Mouse (Mus musculus): ENCODE data around the gene 2300002M23Rik. TPM values are rescaled to one million over a fixed set of nuclear protein-coding genes. Genes with fewer than 3 reads are reported as not detected.

Gene 2300002M23Rik
- polyA plus RNA-seq, 1 experiment from 2014 or later, result not detected

DNA sequence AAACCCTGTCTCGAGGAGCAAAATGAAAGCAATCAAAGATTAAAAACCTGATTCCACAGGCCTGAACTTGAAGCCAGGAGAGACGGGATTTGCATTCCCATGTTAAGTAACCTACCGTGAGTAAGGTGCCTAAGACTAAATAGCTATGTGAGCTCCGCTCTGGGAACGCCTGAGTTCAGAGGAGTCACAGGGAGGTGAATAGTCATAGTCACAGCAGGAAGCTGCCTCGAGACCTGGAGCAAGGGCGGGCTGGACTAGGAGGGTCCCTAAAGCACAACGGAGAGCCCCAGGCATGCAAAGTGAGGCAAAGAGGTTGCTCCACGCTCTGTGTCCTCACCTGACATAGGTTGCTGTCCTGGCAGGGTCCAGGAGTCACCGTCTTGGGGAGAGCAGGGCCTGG lies 27.7 kb upstream of the 2300002M23Rik start:
- no peak for ATAC-seq
- Histone ChIP-seq H3K4me1 (ENCODE audit: control insufficient read depth, insufficient read depth, low read length) (0 out of 2 replicates have a peak, but pooled peaks cover 2% of the 10 kb centered on the region), H3K27ac (ENCODE audit: low read depth, low read length) (no peak overlapping the region), H3K27me3 (replicated peaks; ENCODE audit: control insufficient read depth, insufficient read depth, low read length) (no peaks in the 10 kb centered on the region), H3K9me3 (replicated peaks; ENCODE audit: control insufficient read depth, low read length) (no peaks in the 10 kb centered on the region), H3K4me3 (ENCODE audit: low read depth, low read length) (no peak overlapping the region), H3K4me2 (ENCODE audit: low read length) (no peak overlapping the region), H3K36me3 (ENCODE audit: control insufficient read depth, insufficient read depth, low read length) (no peaks in the 10 kb centered on the region), H3K9ac (ENCODE audit: low read length) (no peak overlapping the region)
- WGBS, result 57% methylated on average over 10 of the region's 10 CpGs
- no peak for DNase-seq (ENCODE audit: low spot score)

DNA sequence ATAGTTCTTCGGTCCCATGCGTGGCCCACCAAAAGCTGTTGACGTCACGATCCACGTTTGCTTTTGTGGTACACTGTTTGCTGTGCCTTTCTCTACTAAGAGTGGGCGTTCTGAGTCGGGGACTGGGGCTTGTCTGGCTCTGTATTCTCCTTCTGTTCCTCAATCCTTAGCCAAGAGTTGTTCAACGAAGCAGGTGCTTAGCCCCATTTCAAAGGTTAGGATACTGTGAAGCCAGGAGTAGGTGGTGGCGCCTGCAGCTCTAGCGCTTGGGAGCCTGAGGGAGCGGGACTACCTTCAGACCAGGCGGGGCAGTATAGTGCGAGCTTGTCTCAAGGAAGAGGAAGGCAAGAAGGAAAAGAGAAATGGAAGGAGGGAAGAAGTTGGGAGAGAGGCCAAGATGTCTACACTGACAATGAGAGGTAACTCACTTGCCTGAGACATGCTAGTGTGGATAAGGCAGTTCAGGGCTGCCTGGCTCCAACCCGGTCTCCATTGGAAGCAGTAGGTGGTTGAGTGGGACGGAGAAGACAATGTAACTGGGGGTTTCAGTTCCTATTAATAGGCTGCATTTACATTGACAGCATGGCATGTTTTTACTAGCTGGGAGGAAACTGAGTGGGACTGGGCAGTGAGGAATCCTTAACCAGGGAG lies 24.4 kb upstream of the 2300002M23Rik start:
- H3K27ac ChIP-seq (ENCODE audit: low read depth, low read length), result no peak overlapping the region

DNA sequence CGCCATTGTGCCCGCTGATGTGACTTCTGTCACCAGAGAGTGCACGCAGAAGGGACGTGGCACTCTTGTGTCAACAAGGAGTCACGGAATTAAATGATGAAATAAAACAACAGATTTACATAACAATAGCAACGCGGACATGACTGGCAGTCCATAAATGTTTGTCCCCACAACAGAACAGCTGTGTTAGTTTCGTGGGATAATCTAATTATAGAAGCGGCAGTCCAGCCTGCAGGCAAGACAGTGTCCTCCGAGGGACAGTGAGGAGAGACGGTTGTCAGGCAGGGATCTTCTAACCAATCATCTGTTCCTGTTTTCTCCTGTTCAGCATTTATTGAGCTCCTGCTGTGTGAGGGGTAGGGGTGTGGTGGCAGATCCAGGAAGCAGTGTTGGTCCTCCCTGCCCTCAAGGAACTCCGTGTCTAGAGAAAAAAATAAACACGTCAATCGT lies 23.8 kb upstream of the 2300002M23Rik start:
- H3K27ac ChIP-seq (ENCODE audit: low read depth, low read length), result no peak overlapping the region
- no peak overlapping the region for H3K9ac ChIP-seq (ENCODE audit: low read length)
- ATAC-seq (no peak), DNase-seq (ENCODE audit: low spot score) (no peak)
- no peak overlapping the region for H3K4me3 ChIP-seq (ENCODE audit: low read depth, low read length)
- H3K9me3 ChIP-seq (replicated peaks; ENCODE audit: control insufficient read depth, low read length), result no peaks in the 10 kb centered on the region
- H3K27me3 ChIP-seq (replicated peaks; ENCODE audit: control insufficient read depth, insufficient read depth, low read length), result no peaks in the 10 kb centered on the region
- WGBS, result 43% methylated on average over 14 of the region's 14 CpGs
- H3K4me2 ChIP-seq (ENCODE audit: low read length), result no peak overlapping the region
- 0 out of 2 replicates have a peak, but pooled peaks cover 2% of the 10 kb centered on the region for H3K4me1 ChIP-seq (ENCODE audit: control insufficient read depth, insufficient read depth, low read length)
- H3K36me3 ChIP-seq (ENCODE audit: control insufficient read depth, insufficient read depth, low read length), result no peaks in the 10 kb centered on the region

More for the DNA sequence above, 24.4 kb upstream of the 2300002M23Rik start:
- WGBS, result 77% methylated on average over 15 of the region's 15 CpGs
- Histone ChIP-seq H3K4me2 (ENCODE audit: low read length) (no peak overlapping the region), H3K4me1 (ENCODE audit: control insufficient read depth, insufficient read depth, low read length) (0 out of 2 replicates have a peak, but pooled peaks cover 2% of the 10 kb centered on the region), H3K4me3 (ENCODE audit: low read depth, low read length) (no peak overlapping the region), H3K27me3 (replicated peaks; ENCODE audit: control insufficient read depth, insufficient read depth, low read length) (no peaks in the 10 kb centered on the region), H3K9ac (ENCODE audit: low read length) (no peak overlapping the region), H3K36me3 (ENCODE audit: control insufficient read depth, insufficient read depth, low read length) (no peaks in the 10 kb centered on the region), H3K9me3 (replicated peaks; ENCODE audit: control insufficient read depth, low read length) (no peaks in the 10 kb centered on the region)
- DNase-seq (ENCODE audit: low spot score) (no peak), ATAC-seq (no peak)

DNA sequence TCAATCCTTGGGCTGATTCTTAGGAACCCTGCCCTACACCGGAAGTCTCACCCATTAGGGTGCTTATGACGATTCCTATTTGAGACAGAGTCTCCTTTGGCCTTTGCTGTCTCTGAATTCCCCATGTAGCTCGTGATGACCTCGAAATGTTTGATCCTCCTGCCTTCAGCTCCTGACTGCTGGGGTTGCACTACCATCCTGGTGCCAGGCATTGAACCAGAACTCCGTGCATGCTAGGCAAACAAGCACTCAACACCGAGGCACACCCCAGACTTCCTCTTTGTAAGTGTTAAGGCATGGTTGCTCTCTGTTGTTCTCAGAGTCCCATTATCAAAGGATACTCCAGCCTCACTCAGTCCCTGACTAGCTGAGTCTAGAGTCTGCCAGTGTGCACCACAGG lies 23.2 kb upstream of the 2300002M23Rik start:
- H3K27ac ChIP-seq (ENCODE audit: low read depth, low read length), result no peak overlapping the region

DNA sequence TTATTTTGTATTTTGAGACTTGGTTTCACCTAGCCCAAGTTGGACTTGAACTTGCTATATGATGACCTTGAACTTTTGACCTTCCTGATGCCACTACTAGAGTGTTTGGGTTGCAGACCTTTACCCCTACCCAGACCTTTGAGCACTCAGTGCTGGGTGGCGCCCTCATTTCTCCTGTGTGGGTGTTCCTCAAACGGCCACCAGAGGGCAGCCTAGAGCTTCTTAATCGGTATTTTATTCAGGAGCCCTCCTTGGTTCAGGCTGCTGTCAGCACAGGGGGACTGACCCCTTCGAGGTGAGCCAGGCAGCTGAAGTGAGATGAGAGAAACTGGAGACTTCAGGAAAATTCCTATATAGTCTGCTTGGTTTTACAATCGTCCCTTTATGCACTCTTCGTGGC lies 22.6 kb upstream of the 2300002M23Rik start:
- H3K4me2 ChIP-seq (ENCODE audit: low read length), result no peak overlapping the region
- no peak overlapping the region for H3K9ac ChIP-seq (ENCODE audit: low read length)
- peak; percentile 62 for DNase-seq (ENCODE audit: low spot score)
- peak; percentile 46; the same call in 1 of the 2 replicates for ATAC-seq
- H3K36me3 ChIP-seq (ENCODE audit: control insufficient read depth, insufficient read depth, low read length), result no peaks in the 10 kb centered on the region
- H3K9me3 ChIP-seq (replicated peaks; ENCODE audit: control insufficient read depth, low read length), result no peaks in the 10 kb centered on the region
- H3K27me3 ChIP-seq (replicated peaks; ENCODE audit: control insufficient read depth, insufficient read depth, low read length), result no peaks in the 10 kb centered on the region
- H3K4me1 ChIP-seq (ENCODE audit: control insufficient read depth, insufficient read depth, low read length), result 0 out of 2 replicates have a peak, but pooled peaks cover 4% of the 10 kb centered on the region
- H3K27ac ChIP-seq (ENCODE audit: low read depth, low read length), result no peak overlapping the region
- WGBS, result 31% methylated on average over 6 of the region's 6 CpGs
- no peak overlapping the region for H3K4me3 ChIP-seq (ENCODE audit: low read depth, low read length)

More for the DNA sequence above, 23.2 kb upstream of the 2300002M23Rik start:
- Histone ChIP-seq H3K27me3 (replicated peaks; ENCODE audit: control insufficient read depth, insufficient read depth, low read length) (no peaks in the 10 kb centered on the region), H3K4me1 (ENCODE audit: control insufficient read depth, insufficient read depth, low read length) (0 out of 2 replicates have a peak, but pooled peaks cover 2% of the 10 kb centered on the region), H3K9me3 (replicated peaks; ENCODE audit: control insufficient read depth, low read length) (no peaks in the 10 kb centered on the region), H3K9ac (ENCODE audit: low read length) (no peak overlapping the region), H3K36me3 (ENCODE audit: control insufficient read depth, insufficient read depth, low read length) (no peaks in the 10 kb centered on the region), H3K4me2 (ENCODE audit: low read length) (no peak overlapping the region), H3K4me3 (ENCODE audit: low read depth, low read length) (no peak overlapping the region)
- WGBS, result 91% methylated on average over 6 of the region's 6 CpGs
- no peak for DNase-seq (ENCODE audit: low spot score)
- no peak for ATAC-seq

DNA sequence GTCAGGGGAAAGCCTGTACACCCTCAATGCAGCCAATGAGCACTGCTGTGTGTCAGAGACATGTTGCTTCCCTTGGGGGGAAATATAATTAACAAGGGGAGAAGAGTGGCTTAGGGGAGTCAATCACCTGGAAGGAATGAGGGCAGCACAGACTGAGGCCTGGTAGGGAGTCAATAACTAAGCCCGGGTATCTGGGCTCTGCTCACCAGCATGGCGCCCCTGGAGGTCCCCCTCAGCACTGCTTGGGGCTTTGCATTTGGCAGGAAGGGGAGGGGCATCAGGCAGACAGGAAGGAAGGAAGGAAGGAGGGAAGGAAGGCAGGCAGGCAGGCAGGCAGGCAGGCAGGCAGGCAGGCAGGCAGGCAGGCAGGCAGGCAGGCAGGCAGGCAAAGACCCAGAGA lies 19.8 kb upstream of the 2300002M23Rik start:
- Histone ChIP-seq H3K36me3 (ENCODE audit: control insufficient read depth, insufficient read depth, low read length) (no peaks in the 10 kb centered on the region), H3K4me1 (ENCODE audit: control insufficient read depth, insufficient read depth, low read length) (0 out of 2 replicates have a peak, but pooled peaks cover 5% of the 10 kb centered on the region), H3K4me3 (ENCODE audit: low read depth, low read length) (no peak overlapping the region), H3K27me3 (replicated peaks; ENCODE audit: control insufficient read depth, insufficient read depth, low read length) (no peaks in the 10 kb centered on the region), H3K9ac (ENCODE audit: low read length) (no peak overlapping the region), H3K27ac (ENCODE audit: low read depth, low read length) (no peak overlapping the region), H3K4me2 (ENCODE audit: low read length) (no peak overlapping the region), H3K9me3 (replicated peaks; ENCODE audit: control insufficient read depth, low read length) (no peaks in the 10 kb centered on the region)
- ATAC-seq (no peak), DNase-seq (ENCODE audit: low spot score) (no peak)
- 26% methylated on average over 2 of the region's 2 CpGs for WGBS

DNA sequence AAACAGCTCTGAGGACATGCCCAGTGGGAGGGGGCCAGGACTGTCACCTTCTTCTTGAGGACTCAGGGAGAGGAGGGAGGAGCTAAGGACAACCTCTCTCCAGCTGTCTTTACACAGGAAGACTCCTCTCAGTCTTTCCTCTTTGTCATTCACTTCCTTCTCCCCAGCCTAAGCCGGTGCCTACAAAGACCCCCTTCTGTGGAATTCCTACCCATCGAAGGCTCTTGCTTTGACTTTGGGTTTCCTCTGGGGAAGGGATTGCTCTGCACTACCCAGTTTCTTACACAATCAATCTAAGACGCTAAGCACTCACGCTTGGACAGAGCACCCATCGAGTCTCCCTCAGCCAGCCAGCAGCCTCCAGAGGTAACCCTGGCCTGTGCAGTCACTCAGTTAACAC lies 18.6 kb upstream of the 2300002M23Rik start:
- Histone ChIP-seq H3K4me3 (ENCODE audit: low read depth, low read length) (no peak overlapping the region), H3K9ac (ENCODE audit: low read length) (no peak overlapping the region), H3K27ac (ENCODE audit: low read depth, low read length) (no peak overlapping the region), H3K4me2 (ENCODE audit: low read length) (no peak overlapping the region), H3K36me3 (ENCODE audit: control insufficient read depth, insufficient read depth, low read length) (no peaks in the 10 kb centered on the region), H3K9me3 (replicated peaks; ENCODE audit: control insufficient read depth, low read length) (no peaks in the 10 kb centered on the region), H3K4me1 (ENCODE audit: control insufficient read depth, insufficient read depth, low read length) (0 out of 2 replicates have a peak, but pooled peaks cover 3% of the 10 kb centered on the region), H3K27me3 (replicated peaks; ENCODE audit: control insufficient read depth, insufficient read depth, low read length) (no peaks in the 10 kb centered on the region)
- 20% methylated on average over 5 of the region's 5 CpGs for WGBS
- DNase-seq (ENCODE audit: low spot score), result no peak
- ATAC-seq, result no peak

DNA sequence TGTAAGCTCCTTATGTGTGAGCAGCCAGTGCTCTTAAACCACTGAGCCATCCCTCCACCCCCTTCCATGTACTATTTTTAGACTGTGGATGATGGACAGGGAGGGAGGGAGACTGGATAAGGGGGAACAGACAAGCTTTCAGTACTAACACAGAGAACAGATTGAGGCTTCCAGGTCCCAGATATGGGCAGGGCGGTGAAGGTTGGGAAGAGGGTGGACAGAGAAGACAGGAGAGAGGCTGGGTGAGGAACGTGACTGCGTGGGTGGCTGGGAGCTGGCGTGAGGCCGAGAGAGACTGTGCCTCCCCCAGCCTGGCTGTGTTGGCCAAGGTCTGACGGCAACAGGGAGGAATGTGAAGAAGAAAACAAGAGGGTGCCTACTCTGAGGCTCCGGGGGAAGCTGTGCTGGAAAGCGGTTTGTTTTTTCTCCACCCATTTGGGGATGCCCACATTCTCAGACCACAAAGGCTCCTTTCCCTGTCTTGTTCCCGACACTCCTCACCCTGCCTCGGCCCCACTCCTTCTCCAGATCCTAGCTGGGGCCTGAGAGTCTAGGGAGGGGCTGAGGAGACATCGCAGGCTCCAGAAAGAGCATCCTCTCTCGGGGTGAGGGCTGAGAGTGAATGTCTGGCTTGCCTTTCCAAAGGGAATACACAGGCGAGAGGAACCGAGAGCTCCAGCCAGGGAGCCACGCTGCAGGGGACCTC lies 17.7 kb upstream of the 2300002M23Rik start:
- no peak overlapping the region for H3K4me3 ChIP-seq (ENCODE audit: low read depth, low read length)
- no peaks in the 10 kb centered on the region for H3K9me3 ChIP-seq (replicated peaks; ENCODE audit: control insufficient read depth, low read length)
- ATAC-seq, result peak; percentile 52; the same call in 1 of the 2 replicates
- 0 out of 2 replicates have a peak overlapping the region, but pooled peaks have one; percentile 2 for H3K4me2 ChIP-seq (ENCODE audit: low read length)
- peak; percentile 31 for DNase-seq (ENCODE audit: low spot score)
- 45% methylated on average over 15 of the region's 15 CpGs for WGBS
- H3K9ac ChIP-seq (ENCODE audit: low read length), result no peak overlapping the region
- 0 out of 2 replicates have a peak overlapping the region, but pooled peaks have one; percentile 27 for H3K27ac ChIP-seq (ENCODE audit: low read depth, low read length)
- no peaks in the 10 kb centered on the region for H3K27me3 ChIP-seq (replicated peaks; ENCODE audit: control insufficient read depth, insufficient read depth, low read length)
- no peaks in the 10 kb centered on the region for H3K36me3 ChIP-seq (ENCODE audit: control insufficient read depth, insufficient read depth, low read length)
- 0 out of 2 replicates have a peak, but pooled peaks cover 3% of the 10 kb centered on the region for H3K4me1 ChIP-seq (ENCODE audit: control insufficient read depth, insufficient read depth, low read length)

DNA sequence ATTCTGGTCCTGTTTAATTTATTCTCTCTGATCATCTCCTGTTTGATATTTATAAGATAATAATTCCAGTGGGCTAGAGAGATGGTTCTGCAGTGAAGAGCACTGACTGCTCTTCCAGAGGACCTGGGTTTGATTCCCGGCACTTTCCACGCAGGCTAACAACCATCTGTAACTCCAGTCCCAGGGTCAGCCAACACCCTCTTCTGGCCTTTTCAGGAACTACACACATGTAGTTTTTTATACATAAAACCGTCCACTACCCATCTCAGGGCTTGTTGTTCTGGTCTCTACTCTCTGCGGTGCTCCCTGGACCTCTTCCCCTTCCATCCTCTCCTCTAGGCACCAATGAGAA lies 17.1 kb upstream of the 2300002M23Rik start:
- Histone ChIP-seq H3K27ac (ENCODE audit: low read depth, low read length) (no peak overlapping the region), H3K9ac (ENCODE audit: low read length) (no peak overlapping the region), H3K4me3 (ENCODE audit: low read depth, low read length) (no peak overlapping the region), H3K27me3 (replicated peaks; ENCODE audit: control insufficient read depth, insufficient read depth, low read length) (no peaks in the 10 kb centered on the region), H3K36me3 (ENCODE audit: control insufficient read depth, insufficient read depth, low read length) (no peaks in the 10 kb centered on the region), H3K9me3 (replicated peaks; ENCODE audit: control insufficient read depth, low read length) (no peaks in the 10 kb centered on the region), H3K4me1 (ENCODE audit: control insufficient read depth, insufficient read depth, low read length) (0 out of 2 replicates have a peak, but pooled peaks cover 3% of the 10 kb centered on the region), H3K4me2 (ENCODE audit: low read length) (no peak overlapping the region)
- 95% methylated on average over 4 of the region's 4 CpGs for WGBS
- ATAC-seq, result no peak
- no peak for DNase-seq (ENCODE audit: low spot score)
